Mouse (Mus musculus) MEL (cell line): ENCODE results near the gene Tbc1d2b. TPM values are rescaled to one million over a fixed set of nuclear protein-coding genes. Genes with fewer than 3 reads are reported as not detected.

Experiments
- DNase-seq: peaks from one replicate; pipeline ENCODE4 v3.0.0; 2011; ENCODE audit warnings: low read depth, low spot score
- H3K27ac ChIP-seq: 2 replicates; pipeline ENCODE4 v1.5.1; 2012; ENCODE audit warnings: low read depth, mild to moderate bottlenecking, control low read depth, low read length, moderate library complexity; ENCODE audit not compliant: control insufficient read depth
- H3K27me3 ChIP-seq, 2 experiments: fragments of 150-350 bp in 1 of 2; sonication (generic) in 1 of 2; 2 replicates each; pipeline ENCODE4 v1.6.1; 2012; ENCODE audit warnings: low read length in 2 of 2, mild to moderate bottlenecking in 2 of 2, improper control_type of control experiment in 1 of 2, moderate library complexity in 1 of 2; ENCODE audit not compliant: insufficient read depth in 2 of 2, control insufficient read depth in 1 of 2
- H3K36me3 ChIP-seq, 2 experiments: 2 replicates each; pipeline ENCODE4 v1.6.1; 2012 to 2014; ENCODE audit warnings: low read length in 2 of 2, improper control_type of control experiment in 1 of 2, inconsistent platforms in 1 of 2, mild to moderate bottlenecking in 1 of 2; ENCODE audit not compliant: insufficient read depth in 2 of 2, control insufficient read depth in 1 of 2
- H3K4me1 ChIP-seq, 2 experiments: fragments of 150-350 bp in 1 of 2; sonication (generic) in 1 of 2; 2 replicates each; pipeline ENCODE4 v1.6.1; 2012; ENCODE audit warnings: low read length in 2 of 2, improper control_type of control experiment in 1 of 2, mild to moderate bottlenecking in 1 of 2; ENCODE audit not compliant: insufficient read depth in 2 of 2, control insufficient read depth in 1 of 2
- H3K4me3 ChIP-seq, 2 experiments: fragments of 150-350 bp in 1 of 2; sonication (generic) in 1 of 2; 2 replicates each; pipeline ENCODE4 v1.5.1; 2012; ENCODE audit warnings: low read depth in 2 of 2, low read length in 2 of 2, mild to moderate bottlenecking in 2 of 2, moderate library complexity in 2 of 2, control low read depth in 1 of 2, improper control_type of control experiment in 1 of 2; ENCODE audit not compliant: control insufficient read depth in 1 of 2, insufficient read depth in 1 of 2
- H3K79me2 ChIP-seq: 2 replicates; pipeline ENCODE4 v1.6.1; 2012; ENCODE audit warnings: mild to moderate bottlenecking, low read length, moderate library complexity; ENCODE audit not compliant: control insufficient read depth, poor library complexity, insufficient read depth
- H3K9ac ChIP-seq: 2 replicates; pipeline ENCODE4 v1.6.1; 2012; ENCODE audit warnings: low read depth, mild to moderate bottlenecking, control low read depth, low read length, moderate library complexity; ENCODE audit not compliant: control insufficient read depth, poor library complexity, severe bottlenecking
- H3K9me3 ChIP-seq: fragments of 150-350 bp; sonication (generic); replicated peaks from 2 replicates; pipeline ENCODE4 v1.6.1; 2012; ENCODE audit warnings: mild to moderate bottlenecking, low read length, improper control_type of control experiment, moderate library complexity; ENCODE audit not compliant: insufficient read depth
- CHD1 ChIP-seq: IDR thresholded peaks from 2 replicates; pipeline ENCODE4 v1.6.1; 2012; ENCODE audit warnings: low read depth, mild to moderate bottlenecking, inconsistent platforms, low read length, improper control_type of control experiment
- E2F4 ChIP-seq: IDR thresholded peaks from 2 replicates; pipeline ENCODE4 v1.6.1; 2011; ENCODE audit warnings: low read depth, low read length, improper control_type of control experiment, borderline replicate concordance
- EP300 ChIP-seq, 2 experiments: IDR thresholded peaks; 2 replicates each; pipeline ENCODE4 v1.6.1; 2011; ENCODE audit warnings: improper control_type of control experiment in 2 of 2, low read length in 2 of 2, low read depth in 1 of 2, mild to moderate bottlenecking in 1 of 2
- GABPA ChIP-seq: IDR thresholded peaks from 2 replicates; pipeline ENCODE4 v1.6.1; 2012; ENCODE audit warnings: low read depth, mild to moderate bottlenecking, inconsistent platforms, low read length, improper control_type of control experiment, moderate library complexity
- GATA1 ChIP-seq: IDR thresholded peaks from 2 replicates; pipeline ENCODE4 v1.6.1; 2011; ENCODE audit warnings: low read depth, low read length, improper control_type of control experiment
- HCFC1 ChIP-seq: IDR thresholded peaks from 2 replicates; pipeline ENCODE4 v1.6.1; 2012; ENCODE audit warnings: low read depth, mild to moderate bottlenecking, inconsistent platforms, low read length, improper control_type of control experiment, moderate library complexity
- MAZ ChIP-seq: IDR thresholded peaks from 2 replicates; pipeline ENCODE4 v1.6.1; 2012; ENCODE audit warnings: low read depth, mild to moderate bottlenecking, inconsistent platforms, low read length, improper control_type of control experiment
- MXI1 ChIP-seq: IDR thresholded peaks from 2 replicates; pipeline ENCODE4 v1.6.1; 2011; ENCODE audit warnings: mild to moderate bottlenecking, low read depth, low read length, improper control_type of control experiment
- MYB ChIP-seq: IDR thresholded peaks from 2 replicates; pipeline ENCODE4 v1.6.1; 2011; ENCODE audit warnings: mild to moderate bottlenecking, low read depth, low read length, improper control_type of control experiment
- NELFE ChIP-seq: IDR thresholded peaks from 2 replicates; pipeline ENCODE4 v1.6.1; 2011; ENCODE audit warnings: low read depth, low read length, improper control_type of control experiment
- POLR2A ChIP-seq, 2 experiments: IDR thresholded peaks; 2 replicates each; pipeline ENCODE4 v1.6.1; 2011 to 2012; ENCODE audit warnings: low read length in 2 of 2, mild to moderate bottlenecking in 2 of 2, control low read depth in 1 of 2, improper control_type of control experiment in 1 of 2, low read depth in 1 of 2, moderate library complexity in 1 of 2; ENCODE audit not compliant: control insufficient read depth in 1 of 2, insufficient read depth in 1 of 2, poor library complexity in 1 of 2
- POLR2AphosphoS5 ChIP-seq: IDR thresholded peaks from 2 replicates; pipeline ENCODE4 v1.6.1; 2012; ENCODE audit warnings: low read depth, borderline replicate concordance, mild to moderate bottlenecking, inconsistent platforms, low read length, moderate library complexity, mixed read lengths
- RAD21 ChIP-seq: IDR thresholded peaks from 2 replicates; pipeline ENCODE4 v1.6.1; 2011; ENCODE audit warnings: mild to moderate bottlenecking, low read depth, low read length, improper control_type of control experiment
- SIN3A ChIP-seq: IDR thresholded peaks from 2 replicates; pipeline ENCODE4 v1.6.1; 2012; ENCODE audit warnings: low read length, improper control_type of control experiment, inconsistent platforms
- SMC3 ChIP-seq: IDR thresholded peaks from 2 replicates; pipeline ENCODE4 v1.6.1; 2011; ENCODE audit warnings: low read depth, low read length, improper control_type of control experiment
- TAL1 ChIP-seq: IDR thresholded peaks from 2 replicates; pipeline ENCODE4 v1.6.1; 2012; ENCODE audit warnings: mild to moderate bottlenecking, inconsistent platforms, low read length, moderate library complexity, mixed read lengths
- TBP ChIP-seq: IDR thresholded peaks from 2 replicates; pipeline ENCODE4 v1.8.0; 2011; ENCODE audit warnings: low read depth, low read length, improper control_type of control experiment
- UBTF ChIP-seq: IDR thresholded peaks from 2 replicates; pipeline ENCODE4 v1.6.1; 2012; ENCODE audit warnings: low read depth, mild to moderate bottlenecking, inconsistent platforms, low read length, improper control_type of control experiment, moderate library complexity, borderline replicate concordance; ENCODE audit not compliant: insufficient read depth
- USF2 ChIP-seq, 2 experiments: IDR thresholded peaks; 2 replicates each; pipeline ENCODE4 v1.6.1; 2011 to 2012; ENCODE audit warnings: improper control_type of control experiment in 2 of 2, low read length in 2 of 2, borderline replicate concordance in 1 of 2, inconsistent platforms in 1 of 2, low read depth in 1 of 2, mild to moderate bottlenecking in 1 of 2; ENCODE audit not compliant: insufficient read depth in 1 of 2
- ZC3H11A ChIP-seq: IDR thresholded peaks from 2 replicates; pipeline ENCODE4 v1.6.1; 2012; ENCODE audit warnings: low read depth, mild to moderate bottlenecking, inconsistent platforms, low read length, improper control_type of control experiment
- ZKSCAN1 ChIP-seq: IDR thresholded peaks from 2 replicates; pipeline ENCODE4 v1.6.1; 2012; ENCODE audit warnings: low read depth, mild to moderate bottlenecking, inconsistent platforms, low read length, improper control_type of control experiment, moderate library complexity
- ZMIZ1 ChIP-seq: IDR thresholded peaks from 2 replicates; pipeline ENCODE4 v1.6.1; 2012; ENCODE audit warnings: low read depth, mild to moderate bottlenecking, inconsistent platforms, low read length, improper control_type of control experiment, moderate library complexity
- ZNF384 ChIP-seq: IDR thresholded peaks from 2 replicates; pipeline ENCODE4 v1.6.1; 2012; ENCODE audit warnings: low read depth, mild to moderate bottlenecking, inconsistent platforms, low read length, improper control_type of control experiment
- polyA plus RNA-seq, 2 experiments: library from polyadenylated mRNA; stranded (reverse) in 1 of 2; unstranded in 1 of 2; fragments of >175 nt in 1 of 2; fragments of >200 nt in 1 of 2; gene quantifications; 2 replicates each; pipeline versions ENCODE4 v1.2.1 to v1.2.4; 2012; ENCODE audit warnings: low replicate concordance in 2 of 2, low read depth in 1 of 2; ENCODE audit not compliant: insufficient read length in 2 of 2, insufficient read depth in 1 of 2, missing spikeins in 1 of 2
- total RNA-seq: library from RNA; depleted of rRNA; stranded (reverse); fragments of 300-350 nt; gene quantifications from 2 replicates; pipeline ENCODE4 v1.2.3, GENCODE M21; 2012

Gene Tbc1d2b
- total and polyA plus RNA-seq, 3 experiments = 7.1 to 12.6 TPM; not detected in 1

GRCm38 (mm10) chr9:90162926-90163748 is 107.5 kb downstream of the Tbc1d2b start, which contains the start of gene Adamts7:
Adamts7 (plus strand) TSS chr9:90163069.
- no peak for DNase-seq
- no peaks in the 10 kb centered on the region for H3K4me1 ChIP-seq
- H3K79me2 ChIP-seq = no peaks in the 10 kb centered on the region
- no peaks in the 10 kb centered on the region for H3K27me3 ChIP-seq
- no peaks in the 10 kb centered on the region for H3K9me3 ChIP-seq
- no peak within 1 kb of the TSS for H3K27ac ChIP-seq
- no peaks in the 10 kb centered on the region for H3K36me3 ChIP-seq
- no peak within 1 kb of the TSS for H3K4me3 ChIP-seq
- no peak within 1 kb of the TSS for H3K9ac ChIP-seq
- TF ChIP-seq TAL1 (no peak), GATA1 (no peak), ZMIZ1 (no peak), MAZ (no peak), ZC3H11A (no peak), NELFE (no peak), ZKSCAN1 (no peak), MXI1 (no peak), SMC3 (no peak), SIN3A (no peak), POLR2AphosphoS5 (no peak), HCFC1 (no peak), CHD1 (no peak), TBP (no peak), MYB (no peak), UBTF (no peak), POLR2A (IDR thresholded peaks at IDR 0.05; ENCODE audit: control insufficient read depth in 1 of 2, insufficient read depth in 1 of 2, low read depth in 1 of 2, low read length in 2 of 2, poor library complexity in 1 of 2) (no peak), ZNF384 (no peak), GABPA (no peak)

- Histone ChIP-seq H3K36me3 (no peaks in the 10 kb centered on the region), H3K4me1 (no peaks in the 10 kb centered on the region), H3K27me3 (no peaks in the 10 kb centered on the region), H3K9ac (no peak overlapping the region), H3K79me2 (no peaks in the 10 kb centered on the region), H3K27ac (no peak overlapping the region)
- no peak for DNase-seq
- TF ChIP-seq SIN3A (no peak), RAD21 (no peak), EP300 (IDR thresholded peaks at IDR 0.05; ENCODE audit: low read depth in 1 of 2, low read length in 2 of 2) (no peak), ZNF384 (no peak), TAL1 (no peak), E2F4 (no peak), MXI1 (no peak), NELFE (no peak), CHD1 (no peak), TBP (no peak), USF2 (IDR thresholded peaks at IDR 0.05; ENCODE audit: borderline replicate concordance in 1 of 2, insufficient read depth in 1 of 2, low read depth in 1 of 2, low read length in 2 of 2) (no peak)
- TF ChIP-seq, all 39 proteins: peak for 0
- no peaks in the 10 kb centered on the region for H3K9me3 ChIP-seq
- H3K4me3 ChIP-seq = no peak overlapping the region
Measured at GRCm38 (mm10) chr9:90162243-90162925, 108.2 kb downstream of the Tbc1d2b start.
